ENCODE assay signal across 8 mouse cellular contexts in the genomic region with DNA sequence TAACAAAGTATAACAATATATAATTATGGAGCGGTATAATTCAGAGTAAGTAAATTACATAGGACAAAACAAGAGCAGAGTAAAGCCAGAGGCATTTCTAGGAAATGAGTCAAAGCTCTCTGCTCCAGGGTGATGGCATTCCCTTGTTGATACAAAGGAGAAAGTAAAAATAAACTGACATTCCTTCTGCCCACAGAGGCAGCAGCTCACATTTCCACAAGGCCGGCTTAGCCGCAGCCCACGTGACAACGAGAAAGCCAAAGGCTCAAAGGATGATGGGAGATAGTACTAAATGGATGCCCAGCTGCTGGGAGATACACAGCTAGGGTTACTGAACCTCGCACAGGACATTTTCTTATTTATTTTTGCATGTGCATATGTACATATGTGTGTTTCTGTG. TPM values are rescaled to one million over a fixed set of nuclear protein-coding genes. Genes with fewer than 3 reads are reported as not detected.
DNase-seq lines count a peak whose midpoint lies in the region; ATAC-seq and TF ChIP-seq lines count a peak whose summit lies in the region.

No protein-coding gene starts in this region.

- peaks cover 37% of the 10 kb centered on the region for H3K4me1 ChIP-seq in heart, embryonic 15.5 days (replicated peaks)
- H3K4me1 ChIP-seq in neural tube, embryonic 15.5 days, result peaks cover 7% of the 10 kb centered on the region; the same call in 1 of the 2 replicates
- peaks cover 4% of the 10 kb centered on the region for H3K4me1 ChIP-seq in midbrain, embryonic 13.5 days (replicated peaks)

- no peaks in the 10 kb centered on the region for H3K27me3 ChIP-seq in heart, embryonic 15.5 days
- H3K27me3 ChIP-seq in neural tube, embryonic 15.5 days (replicated peaks), result no peaks in the 10 kb centered on the region
- H3K27me3 ChIP-seq in midbrain, embryonic 13.5 days, result peaks cover 3% of the 10 kb centered on the region; the same call in 1 of the 2 replicates

- peak overlapping the region; percentile 91 for H3K27ac ChIP-seq in heart, embryonic 15.5 days
- H3K27ac ChIP-seq in neural tube, embryonic 15.5 days (replicated peaks), result no peak overlapping the region
- H3K27ac ChIP-seq in midbrain, embryonic 13.5 days, result no peak overlapping the region

- WGBS in heart, embryonic 15.5 days, result 13% methylated on average over 6 of the region's 6 CpGs
- WGBS in neural tube, embryonic 15.5 days, result 79% methylated on average over 6 of the region's 6 CpGs
- 83% methylated on average over 6 of the region's 6 CpGs for WGBS in midbrain, embryonic 13.5 days

- H3K9ac ChIP-seq in heart, embryonic 15.5 days, result no peak overlapping the region
- no peak overlapping the region for H3K9ac ChIP-seq in neural tube, embryonic 15.5 days (replicated peaks)
- no peak overlapping the region for H3K9ac ChIP-seq in midbrain, embryonic 13.5 days (replicated peaks)

- peak; percentile 68 for ATAC-seq in heart, embryonic 15.5 days (replicated peaks; ENCODE audit: insufficient number of reproducible peaks, insufficient read depth, low FRiP score, low read depth)
- no peak for ATAC-seq in activated CD4-positive, CD25-positive, alpha-beta regulatory T cell, adult 4 months
- no peak for ATAC-seq in neural tube, embryonic 15.5 days (ENCODE audit: low FRiP score)
- ATAC-seq in midbrain, embryonic 13.5 days, result no peak

- no peaks in the 10 kb centered on the region for H3K9me3 ChIP-seq in heart, embryonic 15.5 days (replicated peaks)
- no peaks in the 10 kb centered on the region for H3K9me3 ChIP-seq in neural tube, embryonic 15.5 days (replicated peaks)
- H3K9me3 ChIP-seq in midbrain, embryonic 13.5 days, result no peaks in the 10 kb centered on the region

- no peak overlapping the region for H3K4me3 ChIP-seq in heart, embryonic 15.5 days
- no peak overlapping the region for H3K4me3 ChIP-seq in neural tube, embryonic 15.5 days (replicated peaks)
- H3K4me3 ChIP-seq in midbrain, embryonic 13.5 days (replicated peaks), result no peak overlapping the region

- no peaks in the 10 kb centered on the region for H3K36me3 ChIP-seq in heart, embryonic 15.5 days
- peaks cover 27% of the 10 kb centered on the region for H3K36me3 ChIP-seq in neural tube, embryonic 15.5 days
- H3K36me3 ChIP-seq in midbrain, embryonic 13.5 days, result peaks cover 30% of the 10 kb centered on the region

- peak; percentile 50 for DNase-seq in adrenal gland, adult 2 months
- DNase-seq in adrenal gland, postnatal 10 days, result no peak
- DNase-seq in brain, embryonic 14.5 days (ENCODE audit: low read depth), result peak; percentile 25
- peak; percentile 37 for DNase-seq in lung, postnatal 14 days

- TF ChIP-seq CTCF in brain, embryonic 14.5 days (IDR thresholded peaks at IDR 0.05; ENCODE audit: borderline replicate concordance, extremely low read depth, insufficient read depth, insufficient read length), result no peak

- H3K4me2 ChIP-seq in heart, embryonic 15.5 days, result 0 out of 2 replicates have a peak overlapping the region, but pooled peaks have one; percentile 25
- no peak overlapping the region for H3K4me2 ChIP-seq in neural tube, embryonic 15.5 days
- H3K4me2 ChIP-seq in midbrain, embryonic 13.5 days (replicated peaks), result no peak overlapping the region

- TF ChIP-seq POLR2A in brain, embryonic 14.5 days (IDR thresholded peaks at IDR 0.05; ENCODE audit: borderline replicate concordance, extremely low read depth, insufficient read depth, insufficient read length, poor library complexity, severe bottlenecking), result no peak

RNA-seq across cellular contexts. Expression of a gene that starts 24.1 kb away (rescaled TPM):
- 10 to 100 TPM in 1 of 2 experiments, 1 to 10 TPM in 1; 5.9 to 10.5 TPM for total RNA-seq in adrenal gland, adult 2 months (2021)
- polyA plus RNA-seq in adrenal gland, adult 2 months (2012; rRNA removed), result 4.2 and 5.2 TPM in 2 replicates
- 10 to 100 TPM; 13.4 to 16.9 TPM for total RNA-seq in adrenal gland, postnatal 10 days (2021)
- polyA plus RNA-seq in brain, embryonic 14.5 days (2012; rRNA removed), result 140 and 186 TPM in 2 replicates
- polyA plus RNA-seq in heart, embryonic 15.5 days (2015; fragmentation: Nextera tagmentation; extraction: Ambion mirVana), result 42.8 and 57.8 TPM in 2 replicates
- polyA plus RNA-seq in activated CD4-positive, CD25-positive, alpha-beta regulatory T cell, adult 4 months (2017; shearing (Covaris generic)), result under 1 TPM in 1 of 2 experiments, not detected in 1; 0.15 TPM
- polyA plus RNA-seq in neural tube, embryonic 15.5 days (2015; fragmentation: Nextera tagmentation; extraction: Ambion mirVana), result 232 and 258 TPM in 2 replicates
- 350 and 366 TPM in 2 replicates for polyA plus RNA-seq in midbrain, embryonic 13.5 days (2015; fragmentation: Nextera tagmentation; extraction: Ambion mirVana)

RNA-seq across cellular contexts. Expression of a gene that starts 44.8 kb away (rescaled TPM):
- 100 to 1,000 TPM; 226 to 406 TPM for total RNA-seq in adrenal gland, adult 2 months (2021)
- polyA plus RNA-seq in adrenal gland, adult 2 months (2012; rRNA removed), result 209 and 255 TPM in 2 replicates
- 100 to 1,000 TPM; 292 TPM for total RNA-seq in adrenal gland, postnatal 10 days (2021)
- 5.4 and 7.9 TPM in 2 replicates for polyA plus RNA-seq in brain, embryonic 14.5 days (2012; rRNA removed)
- polyA plus RNA-seq in heart, embryonic 15.5 days (2015; fragmentation: Nextera tagmentation; extraction: Ambion mirVana), result 22.0 and 25.7 TPM in 2 replicates
- polyA plus RNA-seq in activated CD4-positive, CD25-positive, alpha-beta regulatory T cell, adult 4 months (2017; shearing (Covaris generic)), result 1 to 10 TPM; 1.9 to 3.1 TPM
- 17.3 and 18.2 TPM in 2 replicates for polyA plus RNA-seq in neural tube, embryonic 15.5 days (2015; fragmentation: Nextera tagmentation; extraction: Ambion mirVana)
- 4.9 and 6.5 TPM in 2 replicates for polyA plus RNA-seq in midbrain, embryonic 13.5 days (2015; fragmentation: Nextera tagmentation; extraction: Ambion mirVana)
